Mouse (Mus musculus) forebrain, embryonic 11.5 days (tissue): Measurements from ENCODE around the gene Zfp740. TPM values are rescaled to one million over a fixed set of nuclear protein-coding genes. Genes with fewer than 3 reads are reported as not detected.
A peak's percentile ranks its signal among the peaks of the same experiment; 100 is the strongest.
"Not testable (repeated sequence)": the region's sequence is repeated elsewhere in the genome, so short reads cannot be mapped to it uniquely, and the experiment has no call there.

Source experiments
- ATAC-seq: fragments of 200-750 bp; cut with Nextera tagmentation; replicated peaks from 2 replicates; pipeline ENCODE4 v1.8.0; 2017; ENCODE audit warnings: moderate TSS enrichment; ENCODE audit not compliant: low FRiP score
- DNase-seq: peaks from one replicate; pipeline ENCODE4 v3.0.0-alpha.2; 2017; ENCODE audit warnings: low spot score
- H3K27ac ChIP-seq: fragments of 300-500 bp; sonication (generic); 2 replicates; pipeline ENCODE4 v1.5.1; 2014; ENCODE audit warnings: low read depth, low read length
- H3K27me3 ChIP-seq: fragments of 300-500 bp; sonication (generic); 2 replicates; pipeline ENCODE4 v1.6.1; 2014; ENCODE audit warnings: mild to moderate bottlenecking, low read length, mixed read lengths; ENCODE audit not compliant: control insufficient read depth, insufficient read depth
- H3K36me3 ChIP-seq: fragments of 300-500 bp; sonication (generic); 2 replicates; pipeline ENCODE4 v1.6.1; 2014; ENCODE audit warnings: mild to moderate bottlenecking, low read length, moderate library complexity, mixed read lengths; ENCODE audit not compliant: control insufficient read depth, insufficient read depth
- H3K4me1 ChIP-seq: fragments of 300-500 bp; sonication (generic); replicated peaks from 2 replicates; pipeline ENCODE4 v1.6.1; 2014; ENCODE audit warnings: low read length, mixed read lengths; ENCODE audit not compliant: control insufficient read depth, insufficient read depth
- H3K4me2 ChIP-seq: fragments of 300-500 bp; sonication (generic); 2 replicates; pipeline ENCODE4 v1.6.1; 2014; ENCODE audit warnings: low read depth, mild to moderate bottlenecking, low read length, moderate library complexity, mixed read lengths; ENCODE audit not compliant: severe bottlenecking
- H3K4me3 ChIP-seq: fragments of 300-500 bp; sonication (generic); 2 replicates; pipeline ENCODE4 v1.5.1; 2014; ENCODE audit warnings: low read depth, low read length
- H3K9ac ChIP-seq: fragments of 300-500 bp; sonication (generic); 2 replicates; pipeline ENCODE4 v1.6.1; 2014; ENCODE audit warnings: low read length
- H3K9me3 ChIP-seq: fragments of 300-500 bp; sonication (generic); 2 replicates; pipeline ENCODE4 v1.6.1; 2016; ENCODE audit warnings: low read length, mixed read lengths; ENCODE audit not compliant: control insufficient read depth
- WGBS: fragments of 180-500 bp; shearing (Covaris S2); extraction: QIAGEN DNeasy Blood & Tissue Kit; methylation state at CpG from one replicate; pipeline ENCODE4 v1.1.7; 2014; 5-methylcytosine and 5-hydroxymethylcytosine counted together
- polyA plus RNA-seq: library from polyadenylated mRNA; unstranded; fragments of >200 nt; fragmentation: Nextera tagmentation; extraction: Ambion mirVana; gene quantifications from 2 replicates; pipeline ENCODE4 v1.2.1, GENCODE M21; 2014

Gene Zfp740
- polyA plus RNA-seq, 1 experiment from 2014 or later, result 79.8 TPM

DNA sequence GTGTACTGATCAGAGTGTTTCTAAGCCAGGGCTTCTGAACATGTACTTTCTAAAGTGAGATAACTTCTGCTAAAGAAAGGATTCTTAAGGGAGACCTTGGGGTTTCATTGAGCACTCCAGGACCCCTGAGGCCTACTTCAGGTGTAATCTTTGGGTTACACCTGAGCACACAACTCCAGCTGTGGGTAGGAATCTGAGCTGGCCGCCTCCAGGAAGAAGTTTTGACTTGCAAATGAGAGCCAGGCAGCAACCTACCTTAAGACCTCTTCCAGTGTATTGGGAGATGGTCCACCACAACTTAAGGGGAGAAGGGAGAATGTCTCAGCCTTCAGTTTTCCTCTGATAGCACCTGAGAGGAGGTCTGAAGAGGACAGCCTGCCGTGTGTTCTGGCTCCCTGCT lies 11.1 kb downstream of the Zfp740 start:
- H3K27ac ChIP-seq, result no peak overlapping the region
- no peaks in the 10 kb centered on the region for H3K9me3 ChIP-seq
- H3K27me3 ChIP-seq, result no peaks in the 10 kb centered on the region
- no peak overlapping the region for H3K9ac ChIP-seq
- WGBS, result 57% methylated on average over 2 of the region's 2 CpGs
- no peak overlapping the region for H3K4me3 ChIP-seq
- DNase-seq, result no peak
- H3K4me1 ChIP-seq, result no peaks in the 10 kb centered on the region
- peaks cover 3% of the 10 kb centered on the region; the same call in 1 of the 2 replicates for H3K36me3 ChIP-seq
- no peak overlapping the region for H3K4me2 ChIP-seq
- ATAC-seq, result no peak

- Histone ChIP-seq H3K9me3 (no peaks in the 10 kb centered on the region), H3K27me3 (no peaks in the 10 kb centered on the region), H3K36me3 (peaks cover 3% of the 10 kb centered on the region; the same call in 1 of the 2 replicates), H3K4me1 (no peaks in the 10 kb centered on the region), H3K9ac (no peak overlapping the region), H3K4me3 (no peak overlapping the region), H3K4me2 (no peak overlapping the region), H3K27ac (no peak overlapping the region)
- DNase-seq, result no peak
- ATAC-seq, result no peak
- 80% methylated on average over 6 of the region's 6 CpGs for WGBS
Measured at GRCm38 (mm10) chr15:102215624-102216023, 12.6 kb downstream of the Zfp740 start.

DNA sequence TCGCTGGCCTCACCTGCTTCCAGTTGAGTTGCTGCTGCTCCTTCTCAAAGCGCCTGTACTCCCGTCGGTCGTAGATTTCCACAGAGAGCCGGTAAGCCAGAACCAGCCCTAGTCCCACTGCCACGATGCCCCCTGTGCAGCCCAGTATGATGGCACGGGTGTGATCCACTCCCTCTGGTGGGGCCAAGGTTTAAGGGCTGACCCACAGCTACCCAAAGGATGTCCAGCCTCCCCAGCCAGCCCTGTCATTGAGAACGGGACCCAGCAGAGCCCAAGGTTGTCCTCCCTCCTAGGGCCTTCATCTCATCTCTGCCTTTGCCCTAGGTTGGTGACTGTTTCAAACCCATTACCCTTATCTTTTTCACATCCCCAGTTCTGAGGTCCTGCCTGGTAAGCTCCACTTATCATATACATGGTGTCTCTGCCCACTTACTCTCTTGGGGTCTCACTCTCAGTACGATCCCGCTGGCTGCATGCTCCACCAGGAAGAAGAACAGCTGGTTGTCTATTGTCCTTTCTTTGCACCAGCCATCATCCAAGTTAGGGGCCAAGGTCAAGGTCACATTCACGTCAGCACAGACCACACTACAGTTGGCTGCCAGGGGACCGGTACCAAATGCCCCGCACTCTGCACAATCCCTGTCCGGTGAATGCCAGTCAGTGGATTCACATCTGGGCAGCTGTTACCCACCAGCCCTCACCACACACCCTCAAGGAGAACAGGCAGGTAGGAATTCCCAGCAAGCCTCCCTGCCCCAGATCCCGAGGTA lies 13.6 kb downstream of the Zfp740 start:
- peak; percentile 50 for DNase-seq
- ATAC-seq, result no peak
- Histone ChIP-seq H3K9ac (no peak overlapping the region), H3K36me3 (peaks cover 3% of the 10 kb centered on the region; the same call in 1 of the 2 replicates), H3K27ac (no peak overlapping the region), H3K27me3 (no peaks in the 10 kb centered on the region), H3K9me3 (no peaks in the 10 kb centered on the region), H3K4me1 (no peaks in the 10 kb centered on the region), H3K4me3 (no peak overlapping the region), H3K4me2 (no peak overlapping the region)
- WGBS, result 87% methylated on average over 16 of the region's 16 CpGs

- no peak overlapping the region for H3K4me3 ChIP-seq
- peaks cover 2% of the 10 kb centered on the region; the same call in 1 of the 2 replicates for H3K36me3 ChIP-seq
- no peak overlapping the region for H3K9ac ChIP-seq
- H3K4me2 ChIP-seq, result no peak overlapping the region
- DNase-seq, result no peak
- 91% methylated on average over 7 of the region's 7 CpGs for WGBS
- no peak for ATAC-seq
- no peaks in the 10 kb centered on the region for H3K27me3 ChIP-seq
- H3K4me1 ChIP-seq, result no peaks in the 10 kb centered on the region
- no peaks in the 10 kb centered on the region for H3K9me3 ChIP-seq
- no peak overlapping the region for H3K27ac ChIP-seq
Measured at GRCm38 (mm10) chr15:102217325-102217724, 14.3 kb downstream of the Zfp740 start.

GRCm38 (mm10) chr15:102222386-102222785 lies 19.3 kb downstream of the Zfp740 start:
- Histone ChIP-seq H3K27me3 (peaks cover 13% of the 10 kb centered on the region; the same call in 1 of the 2 replicates), H3K4me1 (peaks cover 9% of the 10 kb centered on the region), H3K27ac (no peak overlapping the region), H3K9me3 (no peaks in the 10 kb centered on the region), H3K4me3 (no peak overlapping the region), H3K4me2 (no peak overlapping the region), H3K36me3 (no peaks in the 10 kb centered on the region), H3K9ac (no peak overlapping the region)
- ATAC-seq (no peak), DNase-seq (peak; percentile 46)
- 71% methylated on average over 10 of the region's 10 CpGs for WGBS

- peak overlapping the region; percentile 54 for H3K9ac ChIP-seq
- H3K27me3 ChIP-seq, result peaks cover 13% of the 10 kb centered on the region; the same call in 1 of the 2 replicates
- H3K4me2 ChIP-seq, result peak overlapping the region; percentile 88
- DNase-seq (peak; percentile 90), ATAC-seq (peak; percentile 67)
- H3K36me3 ChIP-seq, result no peaks in the 10 kb centered on the region
- peak overlapping the region; percentile 34 for H3K4me3 ChIP-seq
- H3K9me3 ChIP-seq, result no peaks in the 10 kb centered on the region
- H3K4me1 ChIP-seq, result peaks cover 9% of the 10 kb centered on the region
- 3% methylated on average over 43 of the region's 43 CpGs for WGBS
- no peak overlapping the region for H3K27ac ChIP-seq
Measured at GRCm38 (mm10) chr15:102224186-102224991, 21.3 kb downstream of the Zfp740 start.

DNA sequence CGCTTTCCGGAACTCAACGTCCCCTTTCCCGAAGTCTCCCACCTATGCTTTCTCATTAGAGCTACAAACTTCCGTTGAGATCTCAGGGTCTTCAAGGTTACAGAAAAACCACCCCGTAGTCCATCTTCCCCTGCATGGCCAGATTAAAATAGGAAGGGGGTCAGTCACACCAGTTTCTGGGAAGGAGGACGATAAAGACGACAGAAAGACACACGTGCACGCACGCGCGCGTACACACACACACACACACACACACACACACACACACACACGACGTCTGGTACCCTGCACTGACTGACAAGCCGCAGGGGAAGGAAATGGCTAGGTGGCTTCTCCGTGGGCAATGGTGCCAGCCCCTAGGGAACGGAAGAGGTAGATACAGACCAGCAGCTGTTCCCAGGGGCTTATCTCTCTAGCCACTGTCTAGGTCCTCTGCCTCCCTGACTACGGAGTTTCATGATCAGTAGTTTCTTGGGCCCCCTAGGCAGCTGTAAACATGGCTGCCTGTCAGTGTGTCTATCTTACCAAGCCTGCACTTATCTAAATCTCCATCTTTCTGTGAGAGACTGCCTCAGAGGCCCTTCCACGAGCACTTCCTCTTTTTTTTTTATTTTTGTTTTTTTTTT lies 22.1 kb downstream of the Zfp740 start:
- DNase-seq (peak; percentile 54), ATAC-seq (no peak)
- Histone ChIP-seq H3K27ac (no peak overlapping the region), H3K9me3 (no peaks in the 10 kb centered on the region), H3K4me2 (peak overlapping the region; percentile 88), H3K27me3 (peaks cover 13% of the 10 kb centered on the region; the same call in 1 of the 2 replicates), H3K9ac (peak overlapping the region; percentile 54), H3K36me3 (no peaks in the 10 kb centered on the region), H3K4me1 (peaks cover 9% of the 10 kb centered on the region), H3K4me3 (peak overlapping the region; percentile 34)
- 20% methylated on average over 21 of the region's 21 CpGs for WGBS

- not testable (repeated sequence) for H3K9me3 ChIP-seq, DNase-seq, H3K9ac ChIP-seq, H3K4me2 ChIP-seq, ATAC-seq, H3K4me1 ChIP-seq, H3K36me3 ChIP-seq, H3K27ac ChIP-seq, H3K4me3 ChIP-seq
- 80% methylated on average over 6 of the region's 6 CpGs for WGBS
- peaks cover 13% of the 10 kb centered on the region; the same call in 1 of the 2 replicates for H3K27me3 ChIP-seq
Measured at GRCm38 (mm10) chr15:102225619-102226018, 22.6 kb downstream of the Zfp740 start.
